Mouse (Mus musculus) embryonic facial prominence, embryonic 14.5 days (tissue): ENCODE results near the gene Rps6ka1. TPM values are rescaled to one million over a fixed set of nuclear protein-coding genes. Genes with fewer than 3 reads are reported as not detected.
A peak's percentile ranks its signal among the peaks of the same experiment; 100 is the strongest.

ENCODE experiments used
- ATAC-seq: fragments of 200-750 bp; cut with Nextera tagmentation; 2 replicates; pipeline ENCODE4 v1.8.0; 2017; ENCODE audit warnings: low read depth, moderate number of reproducible peaks, moderate TSS enrichment
- DNase-seq: peaks from one replicate; pipeline ENCODE4 v3.0.0-alpha.2; 2015; ENCODE audit warnings: low spot score
- H3K27ac ChIP-seq: fragments of 300-500 bp; sonication (generic); replicated peaks from 2 replicates; pipeline ENCODE4 v1.5.1; 2014; ENCODE audit warnings: low read depth, mild to moderate bottlenecking, low read length, moderate library complexity
- H3K27me3 ChIP-seq: fragments of 300-500 bp; sonication (generic); replicated peaks from 2 replicates; pipeline ENCODE4 v1.6.1; 2014; ENCODE audit warnings: low read length; ENCODE audit not compliant: control insufficient read depth, insufficient read depth
- H3K36me3 ChIP-seq: fragments of 300-500 bp; sonication (generic); 2 replicates; pipeline ENCODE4 v1.6.1; 2014; ENCODE audit warnings: low read length, mixed read lengths; ENCODE audit not compliant: control insufficient read depth, insufficient read depth
- H3K4me1 ChIP-seq: fragments of 300-500 bp; sonication (generic); 2 replicates; pipeline ENCODE4 v1.6.1; 2014; ENCODE audit warnings: antibody characterized with exemption, low read length; ENCODE audit not compliant: control insufficient read depth, insufficient read depth
- H3K4me2 ChIP-seq: fragments of 300-500 bp; sonication (generic); 2 replicates; pipeline ENCODE4 v1.6.1; 2014; ENCODE audit warnings: low read depth, mild to moderate bottlenecking, low read length, moderate library complexity, mixed read lengths
- H3K4me3 ChIP-seq: fragments of 300-500 bp; sonication (generic); 2 replicates; pipeline ENCODE4 v1.5.1; 2014; ENCODE audit warnings: low read depth, mild to moderate bottlenecking, low read length
- H3K9ac ChIP-seq: fragments of 300-500 bp; sonication (generic); 2 replicates; pipeline ENCODE4 v1.6.1; 2014; ENCODE audit warnings: low read depth, mild to moderate bottlenecking, low read length, moderate library complexity, mixed read lengths
- H3K9me3 ChIP-seq: fragments of 300-500 bp; sonication (generic); 2 replicates; pipeline ENCODE4 v1.6.1; 2016; ENCODE audit warnings: low read length; ENCODE audit not compliant: control insufficient read depth
- WGBS: fragments of 180-500 bp; shearing (Covaris S2); extraction: QIAGEN DNeasy Blood & Tissue Kit; methylation state at CpG from one replicate; pipeline ENCODE4 v1.1.7; 2014; 5-methylcytosine and 5-hydroxymethylcytosine counted together
- polyA plus RNA-seq: library from polyadenylated mRNA; unstranded; fragments of >200 nt; fragmentation: Nextera tagmentation; extraction: Ambion mirVana; gene quantifications from 2 replicates; pipeline ENCODE4 v1.2.1, GENCODE M21; 2014

The Rps6ka1 gene
- polyA plus RNA-seq, 1 experiment from 2014 or later = 27.3 TPM

DNA sequence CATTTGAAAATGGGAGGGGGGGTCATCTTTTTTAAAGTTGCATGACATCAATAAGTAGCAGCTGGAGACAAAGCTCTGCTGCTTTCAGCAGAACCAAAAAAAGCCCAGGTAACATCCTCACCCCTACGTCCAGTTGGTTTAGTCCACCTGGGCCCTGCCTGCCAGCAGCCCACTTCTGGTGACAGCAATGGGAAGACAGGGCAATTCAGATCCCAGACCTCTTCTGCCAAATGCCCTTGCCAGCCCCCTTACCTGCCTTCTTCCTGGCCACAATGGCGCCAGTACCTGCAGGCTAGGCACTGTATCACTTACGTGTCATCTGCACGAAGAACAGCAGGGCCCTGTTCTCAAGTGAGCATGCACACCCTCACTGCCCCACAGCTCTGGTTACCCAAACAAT is 2.3 kb downstream of the Rps6ka1 start:
- ATAC-seq (no peak), DNase-seq (no peak)
- WGBS = 68% methylated on average over 4 of the region's 4 CpGs
- Histone ChIP-seq H3K27me3 (no peaks in the 10 kb centered on the region), H3K9ac (no peak overlapping the region; the same call in 1 of the 2 replicates), H3K9me3 (no peaks in the 10 kb centered on the region), H3K36me3 (peaks cover 6% of the 10 kb centered on the region; the same call in 1 of the 2 replicates), H3K4me1 (peaks cover 11% of the 10 kb centered on the region; the same call in 1 of the 2 replicates), H3K4me3 (peak overlapping the region; percentile 84; the same call in 1 of the 2 replicates), H3K4me2 (peak overlapping the region; percentile 95), H3K27ac (0 out of 2 replicates have a peak overlapping the region, but pooled peaks have one; percentile 28)

DNA sequence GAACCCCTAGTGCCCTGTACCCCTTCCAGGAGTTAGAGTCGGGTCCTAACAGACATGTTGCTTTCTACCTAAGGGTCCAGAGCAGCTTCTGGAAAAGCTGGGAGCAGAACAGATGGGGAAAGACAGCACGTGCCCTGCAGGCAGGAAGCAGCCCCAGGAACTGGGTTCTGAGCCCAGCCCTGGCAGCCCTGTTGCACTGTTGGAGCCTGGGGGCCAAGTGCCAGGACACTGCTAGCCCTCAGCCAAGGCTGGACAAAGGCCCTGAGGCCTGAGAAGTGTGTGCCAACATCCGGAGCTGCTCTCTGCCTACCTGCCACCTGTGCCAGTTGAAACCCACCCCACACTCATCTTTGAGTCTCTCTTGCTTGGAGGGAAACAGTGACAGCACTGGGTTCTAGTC is 2.7 kb downstream of the Rps6ka1 start:
- Histone ChIP-seq H3K27ac (no peak overlapping the region), H3K4me3 (no peak overlapping the region), H3K4me2 (no peak overlapping the region), H3K27me3 (no peaks in the 10 kb centered on the region), H3K4me1 (peaks cover 11% of the 10 kb centered on the region; the same call in 1 of the 2 replicates), H3K36me3 (peaks cover 6% of the 10 kb centered on the region; the same call in 1 of the 2 replicates), H3K9me3 (no peaks in the 10 kb centered on the region), H3K9ac (no peak overlapping the region)
- no peak for ATAC-seq
- 88% methylated on average over 3 of the region's 3 CpGs for WGBS
- DNase-seq = no peak

DNA sequence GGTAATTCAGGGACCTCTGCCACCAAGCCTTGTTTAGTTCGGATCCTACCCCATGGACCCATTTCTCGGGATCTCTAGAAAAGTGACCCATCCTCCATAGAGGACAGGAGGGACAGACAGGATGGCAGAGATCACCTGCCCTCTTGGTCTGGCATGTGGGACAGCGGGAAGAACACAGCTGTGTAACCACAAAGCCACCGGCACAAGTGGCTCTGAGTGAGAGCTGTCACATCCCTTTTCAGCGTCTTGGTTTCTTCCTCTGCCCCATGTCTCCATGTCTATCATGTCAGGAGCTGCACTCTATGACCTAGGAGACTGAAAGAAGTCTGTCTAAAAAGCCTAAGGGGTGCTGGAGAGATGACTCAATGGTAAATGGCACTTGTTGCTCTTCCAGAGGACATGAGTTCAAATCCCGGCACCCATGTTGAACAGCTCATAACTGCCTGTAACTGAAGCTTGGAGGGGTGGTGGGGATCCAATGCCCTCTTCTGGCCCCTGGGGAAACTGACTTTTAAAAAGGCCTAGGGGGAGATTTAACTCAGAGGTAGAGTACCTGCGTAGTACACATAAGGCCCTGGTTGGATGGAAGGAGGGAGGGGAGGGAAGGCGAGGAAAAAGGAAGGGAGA is 3.4 kb downstream of the Rps6ka1 start:
- ATAC-seq (no peak), DNase-seq (no peak)
- Histone ChIP-seq H3K4me3 (no peak overlapping the region), H3K27me3 (no peaks in the 10 kb centered on the region), H3K4me1 (peaks cover 11% of the 10 kb centered on the region; the same call in 1 of the 2 replicates), H3K27ac (no peak overlapping the region), H3K9me3 (no peaks in the 10 kb centered on the region), H3K4me2 (no peak overlapping the region), H3K9ac (no peak overlapping the region), H3K36me3 (peaks cover 6% of the 10 kb centered on the region; the same call in 1 of the 2 replicates)
- WGBS = 90% methylated on average over 8 of the region's 8 CpGs

DNA sequence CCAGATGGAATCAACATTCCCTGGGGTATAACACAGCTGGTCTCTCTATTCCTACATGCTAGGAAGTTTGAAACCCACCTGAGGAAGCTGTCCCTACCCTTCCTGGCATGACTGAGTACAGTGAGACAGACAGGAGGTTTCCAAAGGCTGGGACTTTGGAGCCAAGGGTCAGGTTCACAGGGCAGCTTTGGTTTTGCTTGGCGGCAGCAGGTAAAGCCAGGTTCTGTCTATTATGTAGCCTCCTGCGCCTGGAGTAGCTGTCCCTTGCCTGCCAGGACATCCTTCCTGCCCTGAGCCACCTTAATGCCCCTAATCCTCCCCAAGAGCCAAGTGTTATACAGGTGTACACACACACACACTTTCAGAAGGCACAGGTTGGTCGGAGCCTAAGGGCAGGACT is 5.7 kb downstream of the Rps6ka1 start:
- no peak overlapping the region for H3K4me2 ChIP-seq
- H3K9me3 ChIP-seq = no peaks in the 10 kb centered on the region
- WGBS = 81% methylated on average over 3 of the region's 3 CpGs
- H3K4me1 ChIP-seq = peaks cover 9% of the 10 kb centered on the region; the same call in 1 of the 2 replicates
- no peak overlapping the region for H3K4me3 ChIP-seq
- H3K9ac ChIP-seq = no peak overlapping the region
- no peak for ATAC-seq
- peaks cover 16% of the 10 kb centered on the region; the same call in 1 of the 2 replicates for H3K36me3 ChIP-seq
- no peaks in the 10 kb centered on the region for H3K27me3 ChIP-seq
- DNase-seq = no peak
- no peak overlapping the region for H3K27ac ChIP-seq

DNA sequence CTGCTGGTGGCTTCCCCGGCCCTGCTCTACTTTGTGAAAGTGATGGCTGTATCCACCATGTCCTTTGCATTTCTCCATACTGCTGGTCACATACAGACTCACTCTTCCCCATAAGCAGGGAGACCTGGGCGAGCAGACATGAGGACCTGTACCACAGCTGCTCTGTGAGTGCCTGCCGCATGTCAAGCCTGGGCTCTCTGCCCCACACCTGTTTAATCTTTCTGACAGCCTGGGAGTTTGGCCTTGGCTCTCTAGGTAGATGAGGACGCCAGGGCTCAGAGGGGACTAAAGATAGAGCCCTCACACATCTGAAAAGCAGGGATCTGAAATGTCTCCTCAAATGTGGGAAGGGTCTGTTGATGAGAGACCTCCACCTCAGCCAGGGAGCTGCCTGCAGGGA is 6.2 kb downstream of the Rps6ka1 start:
- ATAC-seq = no peak
- no peak overlapping the region for H3K4me3 ChIP-seq
- DNase-seq = no peak
- no peak overlapping the region for H3K4me2 ChIP-seq
- H3K9ac ChIP-seq = no peak overlapping the region
- no peak overlapping the region for H3K27ac ChIP-seq
- peaks cover 4% of the 10 kb centered on the region; the same call in 1 of the 2 replicates for H3K4me1 ChIP-seq
- WGBS = 63% methylated on average over 4 of the region's 4 CpGs
- H3K27me3 ChIP-seq = no peaks in the 10 kb centered on the region
- H3K36me3 ChIP-seq = peaks cover 16% of the 10 kb centered on the region; the same call in 1 of the 2 replicates
- H3K9me3 ChIP-seq = no peaks in the 10 kb centered on the region

DNA sequence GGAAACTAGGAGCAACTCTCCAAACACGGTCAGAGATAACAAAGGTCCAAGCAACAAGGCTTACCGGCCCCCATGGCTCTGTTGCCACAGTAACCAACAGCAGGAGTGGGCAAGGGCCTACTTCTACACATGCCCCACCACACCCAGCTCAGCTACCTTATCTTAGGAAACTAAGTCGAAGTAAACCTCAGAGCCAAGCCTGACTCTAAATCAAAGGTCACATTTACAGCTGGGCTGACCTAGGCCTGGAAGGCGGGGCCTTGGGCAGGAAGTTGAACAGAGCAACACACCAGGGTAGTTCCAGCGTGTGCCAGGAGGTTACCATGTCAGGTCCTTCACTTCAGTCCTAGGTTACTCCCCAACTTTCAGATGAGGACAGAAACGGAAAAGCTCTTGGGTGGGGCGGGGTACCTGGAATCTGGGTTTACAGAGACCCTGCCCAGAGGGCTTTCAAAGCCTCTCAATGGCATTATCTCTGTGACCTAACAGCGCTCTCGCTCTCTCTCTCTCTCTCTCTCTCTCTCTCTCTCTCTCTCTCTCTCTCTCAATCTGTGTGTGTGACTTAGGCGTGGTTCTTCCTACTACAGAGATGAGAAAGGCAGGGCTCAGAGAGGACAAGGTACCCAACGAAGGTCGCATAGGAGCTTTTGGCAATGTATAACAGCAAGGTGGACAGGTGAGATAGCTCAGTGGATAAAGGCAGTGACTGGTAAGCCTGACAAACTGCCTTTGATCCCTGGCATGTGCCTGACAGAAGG is 8.3 kb downstream of the Rps6ka1 start:
- no peak overlapping the region for H3K9ac ChIP-seq
- no peaks in the 10 kb centered on the region for H3K27me3 ChIP-seq
- H3K4me3 ChIP-seq = no peak overlapping the region
- no peak overlapping the region for H3K27ac ChIP-seq
- H3K9me3 ChIP-seq = no peaks in the 10 kb centered on the region
- H3K4me1 ChIP-seq = no peaks in the 10 kb centered on the region
- 82% methylated on average over 12 of the region's 12 CpGs for WGBS
- DNase-seq (no peak), ATAC-seq (no peak)
- H3K36me3 ChIP-seq = peaks cover 16% of the 10 kb centered on the region; the same call in 1 of the 2 replicates
- no peak overlapping the region for H3K4me2 ChIP-seq

DNA sequence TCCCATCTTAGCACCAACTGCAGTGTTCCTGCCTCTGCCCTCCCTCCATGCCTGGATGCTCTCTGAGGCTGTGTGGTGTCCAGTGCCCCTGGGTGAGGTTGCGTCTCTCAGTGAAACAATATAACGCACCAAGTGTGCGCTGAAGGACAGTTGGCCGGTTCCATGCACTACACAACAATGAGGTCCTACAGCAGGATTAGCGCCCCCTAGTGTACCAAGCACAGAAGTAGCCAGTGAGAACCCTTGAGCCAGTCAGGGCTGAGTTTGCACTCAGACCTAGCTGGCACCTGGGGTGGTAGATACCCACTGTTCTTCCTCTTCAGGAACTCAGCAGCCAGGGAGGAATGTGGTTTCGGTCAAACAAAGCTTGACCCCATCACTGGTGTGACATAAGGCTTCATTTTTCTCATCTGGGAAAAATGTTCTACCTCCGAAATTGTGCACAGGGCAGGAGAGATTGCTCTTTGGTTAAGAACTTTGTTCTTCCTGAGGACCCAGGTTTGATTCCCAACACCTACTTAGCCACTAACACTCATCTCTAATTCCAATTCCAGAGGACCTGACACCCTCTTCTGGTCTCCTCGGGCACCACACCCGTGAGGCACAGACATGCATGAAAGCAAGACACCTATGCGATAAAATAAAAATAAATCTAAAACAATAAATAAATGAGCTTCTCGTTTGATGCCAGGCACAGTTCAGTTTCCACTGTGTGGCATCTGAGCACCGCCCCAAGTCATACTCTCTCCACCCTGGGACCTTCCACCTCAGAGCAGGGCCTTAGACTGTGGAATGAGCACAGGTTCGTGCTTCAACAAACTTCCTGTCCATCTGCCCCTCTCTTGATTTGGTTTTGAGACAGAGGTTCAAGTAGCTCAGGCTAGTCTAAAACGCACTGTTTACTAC is 9.5 kb downstream of the Rps6ka1 start:
- Histone ChIP-seq H3K4me1 (no peaks in the 10 kb centered on the region), H3K9me3 (no peaks in the 10 kb centered on the region), H3K36me3 (peaks cover 16% of the 10 kb centered on the region; the same call in 1 of the 2 replicates), H3K4me3 (no peak overlapping the region), H3K4me2 (no peak overlapping the region), H3K9ac (no peak overlapping the region), H3K27me3 (no peaks in the 10 kb centered on the region), H3K27ac (no peak overlapping the region)
- WGBS = 87% methylated on average over 14 of the region's 14 CpGs
- DNase-seq (no peak), ATAC-seq (no peak)

DNA sequence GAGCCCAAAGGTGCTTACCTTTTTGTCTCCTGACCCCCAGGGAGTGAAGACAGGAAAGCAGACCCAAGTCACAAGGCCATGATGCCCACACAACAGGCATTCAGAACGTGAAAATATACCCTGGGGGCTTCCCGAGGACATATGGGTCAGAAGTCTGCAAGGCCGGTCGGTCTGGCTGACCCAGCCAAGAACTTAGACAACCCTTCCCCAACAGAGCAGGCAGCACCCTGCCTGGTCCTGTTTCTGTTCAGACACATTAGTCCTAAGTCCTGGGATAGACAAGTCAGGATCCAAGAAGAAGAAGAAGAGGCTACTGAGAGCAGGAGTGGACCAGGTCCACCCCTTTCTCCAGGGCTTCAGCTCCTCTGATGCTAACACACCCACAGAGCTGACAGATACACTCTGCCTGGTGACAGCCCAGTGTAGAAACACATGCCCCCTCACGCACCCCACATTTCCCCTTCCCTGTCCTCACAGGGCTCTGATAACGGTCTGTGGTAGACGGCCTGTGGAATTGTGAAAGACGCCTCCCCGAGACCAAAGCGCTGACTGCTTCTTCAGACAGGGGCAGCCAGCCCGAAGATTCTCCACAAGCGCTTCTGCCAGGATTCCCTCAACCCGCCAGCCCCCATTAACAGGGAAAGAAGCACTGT is 12.6 kb downstream of the Rps6ka1 start:
- H3K4me3 ChIP-seq = no peak overlapping the region
- 0 out of 2 replicates have a peak, but pooled peaks cover 15% of the 10 kb centered on the region for H3K36me3 ChIP-seq
- H3K9ac ChIP-seq = no peak overlapping the region
- no peak for DNase-seq
- 74% methylated on average over 13 of the region's 13 CpGs for WGBS
- H3K4me2 ChIP-seq = no peak overlapping the region
- no peaks in the 10 kb centered on the region for H3K27me3 ChIP-seq
- H3K4me1 ChIP-seq = no peaks in the 10 kb centered on the region
- no peak overlapping the region for H3K27ac ChIP-seq
- H3K9me3 ChIP-seq = no peaks in the 10 kb centered on the region
- ATAC-seq = no peak
